Mouse (Mus musculus) layer of hippocampus, adult 8-10 months (tissue): Measurements from ENCODE around the gene Rps19bp1. TPM values are rescaled to one million over a fixed set of nuclear protein-coding genes. Genes with fewer than 3 reads are reported as not detected.
A peak's percentile ranks its signal among the peaks of the same experiment; 100 is the strongest.

ENCODE experiments used
- DNase-seq, 2 experiments: peaks; one replicate each; pipeline ENCODE4 v3.0.0; 2022; ENCODE audit warnings: low spot score in 2 of 2
- total RNA-seq, 4 experiments: library from RNA; stranded (reverse); gene quantifications; 2 replicates each; pipeline ENCODE4 v1.2.4; 2022

Gene Rps19bp1
- total RNA-seq, 4 experiments from 2014 or later = 29.9 to 41.0 (median 34.0) TPM

- DNase-seq = no peak
Observed at GRCm38 (mm10) chr15:80256656-80257601, 7.2 kb downstream of the Rps19bp1 start.

- DNase-seq = no peak
Observed at GRCm38 (mm10) chr15:80256242-80256641, 7.9 kb downstream of the Rps19bp1 start.

- peak in 1 of 2 experiments; percentile 62 for DNase-seq
Observed at GRCm38 (mm10) chr15:80255646-80256121, 8.4 kb downstream of the Rps19bp1 start.

- peak; percentile 99 for DNase-seq
Observed at GRCm38 (mm10) chr15:80254847-80255645, 9.1 kb downstream of the Rps19bp1 start, which contains the start of gene Atf4. Gene Atf4, plus strand, starts transcription at chr15:80255184.

- DNase-seq = no peak
Observed at GRCm38 (mm10) chr15:80254207-80254606, 9.9 kb downstream of the Rps19bp1 start.

- DNase-seq = no peak
Observed at GRCm38 (mm10) chr15:80253530-80253929, 10.6 kb downstream of the Rps19bp1 start.

GRCm38 (mm10) chr15:80250586-80250985 lies 13.5 kb downstream of the Rps19bp1 start:
- DNase-seq = no peak

- no peak for DNase-seq
Observed at GRCm38 (mm10) chr15:80249672-80250071, 14.4 kb downstream of the Rps19bp1 start.

- DNase-seq = no peak
Observed at GRCm38 (mm10) chr15:80248596-80248995, 15.5 kb downstream of the Rps19bp1 start.

GRCm38 (mm10) chr15:80248135-80248534 lies 16.0 kb downstream of the Rps19bp1 start:
- DNase-seq = no peak

GRCm38 (mm10) chr15:80235535-80235934 lies 28.6 kb downstream of the Rps19bp1 start, which contains the start of gene AC140267.1:
Gene AC140267.1, plus strand, starts transcription at chr15:80235835.
- DNase-seq = no peak

- peak; percentile 96 to 97 for DNase-seq
Observed at GRCm38 (mm10) chr15:80233733-80234509, 30.2 kb downstream of the Rps19bp1 start, which contains the start of gene Mief1. Gene Mief1, plus strand, starts transcription at chr15:80234018.

GRCm38 (mm10) chr15:80233053-80233452 lies 31.1 kb downstream of the Rps19bp1 start:
- no peak for DNase-seq

- no peak for DNase-seq
Observed at GRCm38 (mm10) chr15:80232331-80232730, 31.8 kb downstream of the Rps19bp1 start.

GRCm38 (mm10) chr15:80228071-80228800 lies 35.9 kb downstream of the Rps19bp1 start:
- no peak for DNase-seq

GRCm38 (mm10) chr15:80225796-80226195 lies 38.3 kb downstream of the Rps19bp1 start:
- no peak for DNase-seq

GRCm38 (mm10) chr15:80225208-80225607 lies 38.9 kb downstream of the Rps19bp1 start:
- DNase-seq = peak in 1 of 2 experiments; percentile 41

- no peak for DNase-seq
Observed at GRCm38 (mm10) chr15:80223751-80224150, 40.4 kb downstream of the Rps19bp1 start.

GRCm38 (mm10) chr15:80221031-80221430 lies 43.1 kb downstream of the Rps19bp1 start:
- no peak for DNase-seq
